Mouse (Mus musculus): ENCODE data around the gene Exoc6b.

The Exoc6b gene

DNA sequence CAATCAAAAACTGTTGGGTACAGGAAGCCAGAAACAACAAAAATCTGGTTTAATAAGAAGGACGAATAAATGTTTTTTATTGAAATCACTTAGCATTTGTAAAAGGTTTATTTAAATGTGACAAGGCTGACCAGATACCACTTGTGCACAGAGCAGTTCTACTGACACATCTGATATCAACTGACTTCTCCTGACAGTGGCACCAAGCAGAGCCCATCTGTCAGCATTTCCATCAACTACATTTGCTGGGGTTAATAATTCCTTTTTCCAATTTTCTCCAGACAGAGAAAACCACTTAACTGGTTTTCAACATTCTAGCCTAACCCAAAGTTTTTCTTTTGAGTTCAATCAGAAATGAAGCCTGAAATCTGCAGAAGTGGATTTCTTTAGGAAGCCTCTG is 100.8 kb downstream of the Exoc6b start:
- DNase-seq: no peak

GRCm38 (mm10) chr6:84964729-84965415 is 104.4 kb downstream of the Exoc6b start:
- DNase-seq: no peak

DNA sequence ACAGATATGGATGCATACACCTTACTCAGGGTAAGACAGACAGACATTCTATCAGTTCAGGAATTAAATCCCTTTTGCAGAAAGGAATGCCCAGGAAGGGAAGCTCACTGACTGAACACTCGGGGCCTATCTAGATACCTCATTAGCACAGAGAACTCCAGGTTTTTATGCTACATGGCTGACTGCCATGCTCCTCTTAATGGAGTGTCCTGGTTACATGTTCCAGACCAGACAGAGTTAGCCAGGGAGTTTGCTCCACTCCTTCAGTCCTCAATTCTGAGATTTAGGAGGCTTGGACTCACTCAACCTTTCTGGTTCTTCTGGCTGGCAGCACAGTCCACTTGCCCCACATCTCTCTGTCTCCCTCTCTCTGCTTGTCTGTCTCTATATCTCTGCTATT is 106.3 kb downstream of the Exoc6b start:
- DNase-seq: peak; percentile 30 to 33

DNA sequence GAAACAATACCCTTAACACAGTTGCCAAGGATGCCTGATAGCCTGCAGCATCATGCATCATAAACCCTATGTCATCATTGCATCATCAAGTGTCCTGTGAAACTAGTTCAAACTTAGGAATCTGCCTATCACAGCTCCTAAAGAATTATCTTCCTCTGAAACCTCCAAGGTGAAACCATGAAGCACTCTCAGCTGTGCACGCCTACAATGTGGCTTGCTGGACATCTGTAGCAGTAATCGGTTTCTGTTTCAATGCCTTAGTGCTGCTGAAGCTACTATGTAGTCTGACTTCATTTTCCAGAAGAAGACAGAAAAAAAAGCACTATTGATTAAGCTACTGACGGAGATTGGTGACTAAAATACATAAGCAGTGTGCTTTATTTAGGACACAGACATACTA is 107.5 kb downstream of the Exoc6b start:
- DNase-seq: no peak

GRCm38 (mm10) chr6:84959520-84959919 is 109.8 kb downstream of the Exoc6b start:
- no peak for DNase-seq

DNA sequence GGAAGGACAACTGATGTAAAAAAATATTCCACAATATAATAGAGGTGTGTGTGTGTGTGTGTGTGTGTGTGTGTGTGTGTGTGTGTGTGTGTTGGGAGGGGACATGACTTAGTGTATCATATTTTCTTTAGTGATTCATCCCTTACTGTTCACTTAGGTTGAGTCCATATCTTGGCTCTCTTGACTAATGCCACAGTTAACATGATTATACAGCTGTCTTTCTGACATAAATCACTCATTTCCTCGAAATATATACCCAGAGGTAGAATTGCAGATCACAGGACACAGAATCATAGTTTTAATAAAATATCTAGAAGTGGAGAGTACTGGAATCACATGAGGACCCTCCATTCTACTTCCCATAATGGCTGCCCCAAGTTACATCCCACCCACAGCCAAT is 117.7 kb downstream of the Exoc6b start:
- no peak for DNase-seq

- DNase-seq: no peak
Measured at GRCm38 (mm10) chr6:84946569-84946968, 122.7 kb downstream of the Exoc6b start.

DNA sequence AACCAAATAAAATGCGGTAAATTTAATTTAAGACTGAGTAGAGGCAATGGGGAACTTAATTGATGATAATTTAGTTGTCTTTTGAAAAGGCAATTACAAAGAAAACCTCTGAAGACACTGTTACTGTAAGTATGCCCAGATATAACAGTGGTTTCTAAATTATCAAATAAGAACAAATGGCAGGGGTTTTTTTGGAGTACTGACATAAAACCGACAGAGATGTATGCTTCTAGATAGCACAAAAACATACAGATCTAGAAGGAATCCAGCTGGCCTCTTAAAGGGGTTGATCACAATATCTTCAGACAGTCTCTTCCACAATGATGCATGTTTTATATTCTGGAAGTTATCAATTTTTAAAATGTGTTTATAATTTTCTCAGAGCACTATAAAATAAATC is 123.2 kb downstream of the Exoc6b start:
- no peak for DNase-seq

- DNase-seq: peak; percentile 56 to 85
Measured at GRCm38 (mm10) chr6:84932953-84933921, 136.1 kb downstream of the Exoc6b start.

- DNase-seq: peak; percentile 6 to 57
Measured at GRCm38 (mm10) chr6:84931051-84931450, 138.3 kb downstream of the Exoc6b start.

DNA sequence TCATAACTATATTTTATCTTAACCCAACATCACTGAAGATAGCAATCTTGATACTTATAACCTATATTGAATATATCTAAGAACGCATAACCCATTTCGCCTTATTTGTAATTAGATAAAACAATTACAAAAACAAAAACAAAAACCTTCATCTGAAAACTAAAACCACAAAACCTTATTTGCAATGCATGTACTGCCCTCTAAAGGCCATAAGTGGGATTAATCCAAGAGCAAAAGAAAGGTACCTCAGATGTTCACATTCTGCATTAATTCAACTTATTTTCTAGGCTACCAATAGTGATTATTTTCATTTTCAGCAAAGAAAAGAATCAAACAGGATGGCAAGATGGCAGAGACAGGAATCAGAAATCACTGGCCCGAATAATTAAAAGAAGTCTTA is 143.2 kb downstream of the Exoc6b start:
- no peak for DNase-seq

DNA sequence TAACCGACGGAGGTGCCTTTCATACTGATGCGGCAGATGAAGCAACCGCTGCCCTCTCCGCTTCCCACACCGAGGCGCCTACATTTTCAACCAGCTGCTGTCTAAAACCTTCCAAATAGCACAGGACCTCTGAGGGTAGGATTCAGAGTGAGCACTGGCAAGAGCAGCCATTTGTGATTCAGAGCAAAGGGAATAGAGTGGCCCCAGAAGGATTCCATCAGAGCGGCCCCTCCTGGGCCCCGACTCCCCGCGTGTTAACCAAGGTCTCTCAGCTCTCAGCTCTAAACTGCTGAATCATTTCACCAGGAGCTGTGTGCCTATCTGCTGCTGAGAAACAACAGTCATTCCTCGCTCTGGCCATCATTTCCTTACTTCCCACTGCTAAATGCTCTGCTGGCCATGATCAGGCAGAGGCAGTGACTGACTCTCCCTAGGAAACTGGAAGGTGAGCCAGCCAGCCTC is 145.5 kb downstream of the Exoc6b start:
- DNase-seq: peak in 1 of 2 experiments; percentile 24

GRCm38 (mm10) chr6:84916291-84916690 is 153.0 kb downstream of the Exoc6b start:
- peak; percentile 26 to 55 for DNase-seq

- DNase-seq: peak in 1 of 2 experiments; percentile 30
Measured at GRCm38 (mm10) chr6:84912434-84912833, 156.9 kb downstream of the Exoc6b start.

GRCm38 (mm10) chr6:84899002-84899774 is 170.1 kb downstream of the Exoc6b start:
- DNase-seq: no peak

DNA sequence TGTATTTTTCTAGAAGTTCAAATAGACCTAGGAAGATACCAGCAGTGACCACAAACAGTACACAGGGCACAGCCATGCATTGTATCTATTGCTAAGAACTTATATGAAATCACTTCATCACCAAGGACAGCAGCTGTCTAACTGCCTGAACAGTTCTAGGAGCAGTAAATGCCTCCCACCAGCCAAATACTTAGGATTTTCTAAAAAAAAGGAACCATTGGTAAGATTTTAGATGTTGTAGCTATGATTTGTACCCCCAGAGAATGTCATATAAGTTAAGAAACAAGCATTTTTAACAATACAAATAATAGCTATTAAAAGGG is 175.6 kb downstream of the Exoc6b start:
- no peak for DNase-seq

GRCm38 (mm10) chr6:84892926-84893772 is 176.2 kb downstream of the Exoc6b start:
- peak in 1 of 2 experiments; percentile 4 for DNase-seq

DNA sequence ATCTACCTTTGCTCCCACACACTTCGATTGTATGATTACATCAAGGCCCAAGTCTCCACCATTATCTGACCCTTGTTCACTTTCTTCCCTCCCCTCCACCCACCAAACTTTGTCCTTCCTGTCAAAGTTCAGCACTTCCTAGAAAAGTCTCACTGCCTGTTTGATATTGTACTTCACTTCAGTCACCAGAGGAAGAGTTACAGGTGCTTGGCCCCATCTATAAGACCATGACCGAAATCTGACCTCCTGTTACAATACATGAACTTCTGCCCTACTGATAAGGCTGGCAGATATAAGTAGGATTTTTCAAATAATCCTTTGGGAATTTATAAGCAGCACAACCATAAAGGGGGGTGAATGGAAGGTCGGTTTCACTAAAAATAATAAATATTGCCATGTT is 182.8 kb downstream of the Exoc6b start:
- DNase-seq: no peak

- DNase-seq: no peak
Measured at GRCm38 (mm10) chr6:84885080-84885479, 184.2 kb downstream of the Exoc6b start.

- DNase-seq: no peak
Measured at GRCm38 (mm10) chr6:84883720-84884119, 185.6 kb downstream of the Exoc6b start.

DNA sequence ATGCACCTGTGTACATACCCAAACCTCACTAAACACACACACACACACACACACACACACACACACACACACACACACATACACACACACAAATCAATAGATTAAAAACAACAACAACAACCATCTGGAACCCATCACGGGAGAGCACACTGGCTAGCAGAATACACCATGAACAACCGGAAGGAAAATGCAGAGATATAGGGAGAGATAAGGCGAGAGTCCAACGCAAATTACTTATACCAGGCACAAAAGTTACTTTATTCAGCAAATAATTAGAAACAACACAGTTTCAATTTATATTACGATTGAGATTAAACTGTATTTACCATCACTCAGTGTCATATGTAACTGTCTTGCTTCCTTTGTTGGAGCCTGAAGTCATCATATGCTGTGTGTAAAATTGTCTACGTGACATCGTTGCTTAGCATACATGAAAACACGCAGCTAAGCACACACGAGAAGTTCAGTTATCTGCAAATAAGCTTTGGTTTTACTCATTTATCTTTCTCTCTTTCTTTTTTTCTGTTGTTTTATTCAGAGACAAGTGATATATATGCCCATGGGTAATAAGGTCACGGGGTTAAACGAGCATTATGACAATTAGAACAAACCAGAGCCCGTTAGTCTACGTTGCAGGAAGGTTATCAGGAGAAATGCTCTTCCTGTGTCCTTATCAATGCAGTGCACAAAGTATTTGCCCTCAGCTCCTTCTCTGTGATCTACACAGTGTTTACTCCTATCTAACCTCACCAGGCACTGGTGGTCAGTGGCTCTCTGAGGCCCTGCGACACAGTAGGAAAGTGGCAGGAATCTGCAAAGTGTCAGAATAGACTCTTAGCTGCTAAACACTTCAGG is 186.4 kb downstream of the Exoc6b start:
- no peak for DNase-seq
